Mouse (Mus musculus): ENCODE measurements around the gene Atp5s.

Gene Atp5s

GRCm38 (mm10) chr12:69776607-69777340, 52.0 kb downstream of the Atp5s start:
- in situ Hi-C loops (cut with MboI, MseI): no loop called here

GRCm38 (mm10) chr12:69777341-69777730, 52.6 kb downstream of the Atp5s start:
- in situ Hi-C loops (cut with MboI, MseI): no loop called here

GRCm38 (mm10) chr12:69777957-69778356, 53.2 kb downstream of the Atp5s start:
- in situ Hi-C loops (cut with MboI, MseI): no loop called here

GRCm38 (mm10) chr12:69781480-69781879, 56.7 kb downstream of the Atp5s start:
- in situ Hi-C loops (cut with MboI, MseI): no loop called here

DNA sequence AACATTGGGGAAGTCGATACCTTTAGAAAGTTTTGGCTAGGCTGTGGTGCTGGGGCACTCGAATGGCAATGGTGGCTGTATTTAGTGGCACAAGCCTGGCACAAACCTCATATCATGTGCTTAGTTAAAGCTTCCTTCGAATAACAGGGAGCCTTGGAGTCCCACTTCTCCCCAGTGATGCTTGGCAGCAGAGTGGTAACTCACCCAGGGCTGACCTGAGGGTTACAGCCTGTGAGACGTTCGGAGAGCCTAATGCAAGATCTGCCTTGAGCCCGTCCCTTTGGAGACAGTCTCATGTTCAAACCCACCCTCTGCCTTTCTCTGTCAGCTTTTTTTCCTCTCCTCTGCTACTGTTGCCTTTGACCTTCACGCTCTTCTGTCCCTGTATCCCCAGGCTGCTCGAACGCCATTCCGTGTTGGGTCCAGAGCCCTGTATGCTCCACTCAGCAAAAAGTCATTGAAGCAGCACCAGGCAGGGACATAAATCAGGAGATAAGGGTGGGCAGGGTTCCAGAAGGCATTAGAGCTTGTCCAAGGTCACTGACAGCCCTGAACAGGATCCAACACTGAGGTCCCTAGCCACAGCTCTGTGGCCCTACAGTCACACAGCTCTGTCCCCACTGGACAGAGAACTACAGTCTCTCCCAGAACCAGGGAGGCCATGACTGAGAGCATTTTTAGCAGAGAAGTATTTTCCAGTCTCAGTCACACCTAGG, 57.3 kb downstream of the Atp5s start:
- in situ Hi-C loops (cut with MboI, MseI): no loop called here

DNA sequence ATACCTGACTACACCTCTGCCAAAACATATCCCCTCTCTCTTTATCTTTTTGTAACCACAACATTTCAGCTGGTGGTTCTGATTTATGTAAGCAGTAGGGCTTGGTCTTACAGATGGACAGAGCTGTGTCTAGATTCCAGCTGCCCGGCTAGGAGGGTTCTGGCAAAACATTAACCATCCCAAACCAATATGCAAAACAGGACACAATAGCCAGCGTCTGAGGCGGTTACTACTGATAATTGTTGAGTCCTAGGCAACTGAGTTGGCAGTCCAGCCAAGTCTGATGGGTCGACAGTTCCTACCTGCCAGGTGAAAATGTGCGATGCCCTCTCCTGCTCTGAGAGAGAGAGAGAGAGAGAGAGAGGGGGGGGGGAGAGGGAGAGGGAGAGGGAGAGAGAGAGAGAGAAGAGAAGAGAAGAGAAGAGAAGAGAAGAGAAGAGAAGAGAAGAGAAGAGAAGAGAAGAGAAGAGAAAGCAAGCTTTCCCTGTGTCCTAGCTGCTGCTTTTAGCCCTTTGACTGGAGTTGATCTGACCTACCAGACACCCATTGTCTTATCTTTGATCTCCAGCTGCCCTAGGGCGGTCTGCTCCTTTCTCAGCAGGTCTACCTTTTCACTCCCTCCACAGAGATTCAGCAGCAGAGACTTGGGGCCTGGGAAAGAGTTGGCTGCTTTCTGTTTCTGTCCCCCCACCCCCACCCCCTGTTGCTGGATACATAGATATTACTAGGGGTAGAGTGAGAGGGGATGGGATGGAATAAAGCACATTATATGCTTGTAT, 58.7 kb downstream of the Atp5s start:
- in situ Hi-C loops (cut with MboI, MseI): no loop called here

- in situ Hi-C loops (cut with MboI, MseI): no loop called here
These were observed 60.7 kb downstream of the Atp5s start for GRCm38 (mm10) chr12:69785471-69785870.

- in situ Hi-C loops (cut with MboI, MseI): no loop called here
These were observed 63.6 kb downstream of the Atp5s start for GRCm38 (mm10) chr12:69788380-69788779.

GRCm38 (mm10) chr12:69789766-69790529, 65.2 kb downstream of the Atp5s start:
- in situ Hi-C loops (cut with MboI, MseI): no loop called here

- in situ Hi-C loops (cut with MboI, MseI): no loop called here
These were observed 66.1 kb downstream of the Atp5s start, which contains the start of gene Cdkl1 for GRCm38 (mm10) chr12:69790530-69791505. TSS of gene Cdkl1 (minus strand) at chr12:69791267.

Data from T-helper 2 cell (primary cell).